Mouse (Mus musculus) E14TG2a.4 (cell line): Measurements from ENCODE around the gene Ehd1.

Source experiments
- CTCF ChIP-seq: conservative IDR thresholded peaks from 2 replicates; pipeline ENCODE4 v1.5.1; 2014; ENCODE audit warnings: low read length
- NANOG ChIP-seq: IDR thresholded peaks from 2 replicates; pipeline ENCODE4 v1.6.1; 2014; ENCODE audit warnings: borderline replicate concordance, low read length, mixed read lengths
- POU5F1 ChIP-seq: IDR thresholded peaks from 2 replicates; pipeline ENCODE4 v1.6.1; 2014; ENCODE audit warnings: low read length, borderline replicate concordance

DNA sequence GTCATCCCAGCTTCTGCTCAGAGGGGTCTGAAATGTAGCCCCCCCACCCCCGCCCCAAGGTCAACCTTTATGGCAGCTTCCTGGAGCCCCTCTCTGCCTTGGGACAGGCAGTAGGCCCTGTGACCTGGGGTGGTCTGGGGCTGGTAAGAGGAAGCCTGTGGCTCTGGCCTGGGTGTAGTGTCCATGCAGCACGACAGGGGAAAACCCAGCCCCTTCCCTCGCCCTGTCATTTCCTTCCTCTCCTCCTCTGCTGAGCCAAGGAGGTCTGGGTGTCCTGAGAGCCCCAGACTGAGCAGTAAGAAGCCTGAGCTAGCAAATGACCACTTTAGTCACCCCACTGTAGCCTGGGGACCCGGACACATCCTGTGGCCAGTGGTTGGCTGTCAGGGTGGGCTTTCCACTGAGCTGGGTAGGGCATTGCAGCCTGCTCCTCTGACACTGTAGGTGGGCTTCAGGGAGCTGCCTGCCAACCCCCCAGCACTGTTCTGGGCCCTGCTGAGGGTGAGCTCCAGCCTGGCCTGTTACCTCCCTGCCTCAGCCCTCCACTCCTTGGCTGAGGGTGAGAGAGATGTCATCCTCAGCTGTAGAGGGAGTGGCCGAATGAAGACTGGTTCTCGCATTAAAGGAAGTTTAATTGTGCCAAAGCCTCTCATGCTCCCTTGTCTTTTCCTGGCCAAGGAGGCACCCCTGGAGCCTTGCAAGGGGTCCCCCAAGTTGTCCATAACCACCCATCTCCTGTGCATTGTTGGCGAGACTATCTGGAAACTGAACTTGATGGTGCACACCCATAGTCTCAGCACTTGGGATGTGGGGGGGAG, 23.1 kb downstream of the Ehd1 start:
- TF ChIP-seq CTCF (no peak), NANOG (no peak), POU5F1 (no peak)
